Mouse (Mus musculus) CH12.LX (cell line): ENCODE data around the gene Cacng8. TPM values are rescaled to one million over a fixed set of nuclear protein-coding genes. Genes with fewer than 3 reads are reported as not detected.

Experiments
- DNase-seq: peaks from one replicate; pipeline ENCODE4 v3.0.0-alpha.2; 2013; ENCODE audit errors: extremely low read depth
- H3K27ac ChIP-seq: 2 replicates; pipeline ENCODE4 v1.5.1; 2012; ENCODE audit warnings: low read depth, mild to moderate bottlenecking, control low read depth, moderate library complexity; ENCODE audit not compliant: insufficient read depth
- H3K27me3 ChIP-seq: replicated peaks from 2 replicates; pipeline ENCODE3; 2012; ENCODE audit warnings: inconsistent platforms
- H3K36me3 ChIP-seq, 2 experiments: replicated peaks in 1 of 2; 2 replicates each; pipeline versions ENCODE3 to v1.6.1; 2012; ENCODE audit warnings: inconsistent platforms in 1 of 2, low read length in 1 of 2, mild to moderate bottlenecking in 1 of 2, mixed read lengths in 1 of 2, moderate library complexity in 1 of 2; ENCODE audit not compliant: control insufficient read depth in 1 of 2, insufficient read depth in 1 of 2
- H3K4me1 ChIP-seq, 2 experiments: 2 replicates each; pipeline ENCODE4 v1.6.1; 2012; ENCODE audit warnings: inconsistent platforms in 1 of 2, moderate library complexity in 1 of 2; ENCODE audit not compliant: insufficient read depth in 2 of 2, control insufficient read depth in 1 of 2
- H3K4me2 ChIP-seq: 2 replicates; pipeline ENCODE4 v1.6.1; 2012; ENCODE audit warnings: low read depth, mild to moderate bottlenecking, control low read depth; ENCODE audit not compliant: poor library complexity, insufficient read depth, severe bottlenecking
- H3K4me3 ChIP-seq, 3 experiments: fragments of 150-350 bp in 1 of 3; sonication (generic) in 1 of 3; replicated peaks in 1 of 3; 2 replicates each; pipeline versions ENCODE3 to v1.5.1; 2011 to 2012; ENCODE audit warnings: low read depth in 2 of 3, low read length in 2 of 3, mild to moderate bottlenecking in 2 of 3, moderate library complexity in 2 of 3, control low read depth in 1 of 3, improper control_type of control experiment in 1 of 3, inconsistent platforms in 1 of 3, mixed read lengths in 1 of 3; ENCODE audit not compliant: poor library complexity in 1 of 3
- H3K79me2 ChIP-seq: replicated peaks from 2 replicates; pipeline ENCODE4 v1.6.1; 2012; ENCODE audit warnings: mild to moderate bottlenecking, moderate library complexity; ENCODE audit not compliant: control insufficient read depth, poor library complexity, insufficient read depth, severe bottlenecking; ENCODE audit errors: extremely low read depth
- H3K9ac ChIP-seq: 2 replicates; pipeline ENCODE4 v1.6.1; 2012; ENCODE audit warnings: low read depth, mild to moderate bottlenecking, control low read depth, moderate library complexity; ENCODE audit not compliant: insufficient read depth
- H3K9me3 ChIP-seq: replicated peaks from 2 replicates; pipeline ENCODE3; 2012; ENCODE audit warnings: low read length, inconsistent platforms, mixed read lengths
- CHD1 ChIP-seq: IDR thresholded peaks from 2 replicates; pipeline ENCODE4 v1.6.1; 2012; ENCODE audit warnings: low read depth, low read length, improper control_type of control experiment, inconsistent platforms
- CTCF ChIP-seq, 2 experiments: IDR thresholded peaks in 1 of 2; conservative IDR thresholded peaks in 1 of 2; 2 replicates each; pipeline ENCODE4 v1.5.1; 2011 to 2012; ENCODE audit warnings: low read depth in 2 of 2, low read length in 2 of 2, improper control_type of control experiment in 1 of 2, inconsistent platforms in 1 of 2, mild to moderate bottlenecking in 1 of 2, moderate library complexity in 1 of 2
- E2F4 ChIP-seq: IDR thresholded peaks from 2 replicates; pipeline ENCODE4 v1.6.1; 2011; ENCODE audit warnings: low read depth, low read length, improper control_type of control experiment; ENCODE audit not compliant: insufficient replicate concordance
- ELF1 ChIP-seq: IDR thresholded peaks from 2 replicates; pipeline ENCODE4 v1.6.1; 2014; ENCODE audit warnings: low read depth, mild to moderate bottlenecking, inconsistent platforms, low read length, improper control_type of control experiment
- ETS1 ChIP-seq: conservative IDR thresholded peaks from 2 replicates; pipeline ENCODE4 v1.6.1; 2012; ENCODE audit warnings: low read depth, mild to moderate bottlenecking, inconsistent platforms, low read length, improper control_type of control experiment, moderate library complexity
- HCFC1 ChIP-seq: IDR thresholded peaks from 2 replicates; pipeline ENCODE4 v1.6.1; 2012; ENCODE audit warnings: low read depth, mild to moderate bottlenecking, inconsistent platforms, low read length, improper control_type of control experiment
- JUN ChIP-seq: IDR thresholded peaks from 2 replicates; pipeline ENCODE4 v1.6.1; 2011; ENCODE audit warnings: low read depth, mild to moderate bottlenecking, low read length, improper control_type of control experiment, moderate library complexity; ENCODE audit not compliant: insufficient read depth
- JUND ChIP-seq: conservative IDR thresholded peaks from 2 replicates; pipeline ENCODE4 v1.6.1; 2011; ENCODE audit warnings: low read depth, low read length, improper control_type of control experiment
- KAT2A ChIP-seq: IDR thresholded peaks from 2 replicates; pipeline ENCODE4 v1.6.1; 2012; ENCODE audit warnings: low read length, improper control_type of control experiment, inconsistent platforms; ENCODE audit not compliant: insufficient replicate concordance
- MAFK ChIP-seq: IDR thresholded peaks from 2 replicates; pipeline ENCODE4 v1.6.1; 2011; ENCODE audit warnings: low read length, improper control_type of control experiment; ENCODE audit not compliant: insufficient replicate concordance
- MAX ChIP-seq: IDR thresholded peaks from 2 replicates; pipeline ENCODE4 v1.6.1; 2011; ENCODE audit warnings: low read length, improper control_type of control experiment
- MEF2A ChIP-seq: IDR thresholded peaks from 2 replicates; pipeline ENCODE4 v1.6.1; 2014; ENCODE audit warnings: low read depth, mild to moderate bottlenecking, inconsistent platforms, low read length, improper control_type of control experiment, borderline replicate concordance
- NELFE ChIP-seq: IDR thresholded peaks from 2 replicates; pipeline ENCODE4 v1.6.1; 2011; ENCODE audit warnings: low read depth, low read length, improper control_type of control experiment
- SIN3A ChIP-seq: IDR thresholded peaks from 2 replicates; pipeline ENCODE4 v1.6.1; 2012; ENCODE audit warnings: low read length, improper control_type of control experiment, inconsistent platforms
- SMC3 ChIP-seq: IDR thresholded peaks from 2 replicates; pipeline ENCODE4 v1.6.1; 2011; ENCODE audit warnings: low read depth, low read length, improper control_type of control experiment
- TBP ChIP-seq: conservative IDR thresholded peaks from 2 replicates; pipeline ENCODE4 v1.6.1; 2011; ENCODE audit warnings: low read depth, low read length, improper control_type of control experiment
- ZC3H11A ChIP-seq: IDR thresholded peaks from 2 replicates; pipeline ENCODE4 v1.6.1; 2012; ENCODE audit warnings: low read depth, mild to moderate bottlenecking, inconsistent platforms, low read length, improper control_type of control experiment
- ZNF384 ChIP-seq: IDR thresholded peaks from 2 replicates; pipeline ENCODE4 v1.6.1; 2012; ENCODE audit warnings: low read depth, low read length, improper control_type of control experiment, inconsistent platforms
- dilution Hi-C: fragments of 300-500 bp; cut with MboI; formaldehyde crosslinking; loops from 2 replicates; pipeline ENCODE4 v1.14.3; 2020; ENCODE audit warnings: low sequenced_read_pairs; ENCODE audit not compliant: extremely low pct_unique_long_range_greater_than_20kb, extremely low pct_ligation_motif_present
- in situ Hi-C: fragments of 300-500 bp; cut with MboI; formaldehyde crosslinking; loops from 3 replicates; pipeline ENCODE4 v1.14.3; 2019; ENCODE audit warnings: low sequenced_read_pairs, low pct_ligation_motif_present, low pct_unique_long_range_greater_than_20kb, mixed read lengths
- polyA plus RNA-seq: library from polyadenylated mRNA; unstranded; fragments of >175 nt; gene quantifications from 2 replicates; pipeline ENCODE4 v1.2.1, GENCODE M21; 2012; ENCODE audit warnings: low read depth; ENCODE audit not compliant: insufficient read length
- total RNA-seq, 2 experiments: library from RNA; depleted of rRNA; stranded (reverse); fragments of 300-350 nt in 1 of 2; fragments of >200 nt in 1 of 2; gene quantifications; 2 replicates each; pipeline ENCODE4 v1.2.3; 2012 to 2014

The Cacng8 gene
- total and polyA plus RNA-seq, 3 experiments: 0.43 to 1.2 (median 0.51) TPM

DNA sequence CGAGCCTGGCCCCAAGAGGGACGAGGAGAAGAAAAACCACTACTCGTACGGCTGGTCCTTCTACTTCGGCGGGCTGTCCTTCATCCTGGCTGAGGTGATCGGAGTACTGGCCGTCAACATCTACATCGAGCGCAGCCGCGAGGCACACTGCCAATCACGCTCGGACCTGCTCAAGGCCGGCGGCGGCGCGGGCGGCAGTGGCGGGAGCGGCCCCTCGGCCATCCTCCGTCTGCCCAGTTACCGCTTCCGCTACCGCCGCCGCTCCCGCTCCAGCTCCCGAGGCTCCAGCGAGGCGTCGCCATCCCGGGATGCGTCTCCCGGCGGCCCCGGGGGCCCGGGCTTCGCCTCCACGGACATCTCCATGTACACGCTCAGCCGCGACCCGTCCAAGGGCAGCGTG lies 24.4 kb downstream of the Cacng8 start:
- no peaks in the 10 kb centered on the region for H3K79me2 ChIP-seq
- dilution Hi-C loops (no loop called here), in situ Hi-C loops (loop anchor here (5.0 kb wide), 1 partner anchor 32 kb away; no protein-coding TSS in a partner anchor)
- H3K27me3 ChIP-seq: no peaks in the 10 kb centered on the region
- peaks cover 0 to 18% of the 10 kb centered on the region in 2 experiments; a peak in 2 of 4 replicates for H3K4me1 ChIP-seq
- peaks cover 12% of the 10 kb centered on the region for H3K9me3 ChIP-seq
- no peak overlapping the region for H3K4me2 ChIP-seq
- peaks cover 5 to 31% of the 10 kb centered on the region in 2 experiments for H3K36me3 ChIP-seq
- H3K27ac ChIP-seq: no peak overlapping the region
- no peak for DNase-seq
- no peak overlapping the region for H3K4me3 ChIP-seq
- TF ChIP-seq E2F4: no peak
- no peak overlapping the region for H3K9ac ChIP-seq

DNA sequence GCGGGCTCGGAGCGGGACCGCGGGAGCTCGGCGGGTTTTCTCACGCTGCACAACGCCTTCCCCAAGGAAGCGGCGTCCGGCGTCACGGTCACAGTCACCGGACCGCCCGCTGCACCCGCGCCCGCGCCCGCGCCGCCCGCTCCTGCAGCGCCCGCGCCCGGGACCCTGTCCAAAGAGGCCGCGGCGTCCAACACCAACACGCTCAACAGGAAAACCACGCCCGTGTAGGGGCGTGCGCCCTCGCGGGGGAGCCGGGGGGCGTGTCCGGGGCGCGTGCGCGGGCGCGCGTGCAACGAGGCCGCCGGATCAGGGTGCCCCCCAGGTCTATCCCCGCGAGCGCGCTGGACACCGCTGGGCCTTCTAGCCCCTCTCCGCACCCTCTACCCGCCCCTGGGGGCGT lies 24.9 kb downstream of the Cacng8 start:
- DNase-seq: no peak
- no peak overlapping the region for H3K4me3 ChIP-seq
- H3K79me2 ChIP-seq: no peaks in the 10 kb centered on the region
- H3K9ac ChIP-seq: no peak overlapping the region
- no peak for TF ChIP-seq MEF2A
- TF ChIP-seq SMC3: no peak
- TF ChIP-seq TBP: no peak
- TF ChIP-seq ZC3H11A: no peak
- H3K9me3 ChIP-seq: peaks cover 12% of the 10 kb centered on the region
- H3K36me3 ChIP-seq: peaks cover 5 to 31% of the 10 kb centered on the region in 2 experiments
- in situ Hi-C loops (no loop called here), dilution Hi-C loops (no loop called here)
- no peak overlapping the region for H3K27ac ChIP-seq
- H3K27me3 ChIP-seq: no peaks in the 10 kb centered on the region
- H3K4me1 ChIP-seq: peaks cover 0 to 13% of the 10 kb centered on the region in 2 experiments; a peak in 2 of 4 replicates
- no peak overlapping the region for H3K4me2 ChIP-seq

DNA sequence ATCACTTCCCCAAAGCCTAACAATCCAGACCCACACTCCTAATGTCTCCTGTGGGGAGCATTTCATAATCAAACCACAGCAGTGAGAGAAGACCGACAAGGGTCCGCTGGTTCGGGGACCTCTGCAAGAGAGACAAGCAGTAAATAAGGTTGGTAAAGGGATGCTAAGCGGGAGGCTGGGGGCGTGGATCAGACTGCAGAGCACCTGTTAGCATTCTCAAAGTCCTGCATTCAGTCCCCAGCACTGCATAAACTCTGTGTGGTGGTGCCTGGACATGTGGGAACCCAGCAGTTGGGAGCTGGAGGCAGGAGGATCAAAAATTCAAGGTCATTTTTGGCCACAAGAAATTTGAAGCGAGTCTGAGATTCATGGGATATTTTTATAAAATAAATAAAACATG lies 29.5 kb downstream of the Cacng8 start:
- no peaks in the 10 kb centered on the region for H3K79me2 ChIP-seq
- H3K4me2 ChIP-seq: no peak overlapping the region
- H3K9ac ChIP-seq: no peak overlapping the region
- no peak overlapping the region for H3K4me3 ChIP-seq
- DNase-seq: no peak
- H3K9me3 ChIP-seq: peaks cover 2% of the 10 kb centered on the region
- H3K36me3 ChIP-seq: peaks cover under 1 to 11% of the 10 kb centered on the region in 2 experiments
- peaks cover 0 to 4% of the 10 kb centered on the region in 2 experiments; a peak in 1 of 4 replicates for H3K4me1 ChIP-seq
- no peak overlapping the region for H3K27ac ChIP-seq
- no peaks in the 10 kb centered on the region for H3K27me3 ChIP-seq
- dilution Hi-C loops (no loop called here), in situ Hi-C loops (no loop called here)
- no peak for TF ChIP-seq MAFK
- no peak for TF ChIP-seq KAT2A
- no peak for TF ChIP-seq CHD1
- no peak for TF ChIP-seq MAX
- TF ChIP-seq MEF2A: no peak
- no peak for TF ChIP-seq NELFE
- TF ChIP-seq ZC3H11A: no peak
- TF ChIP-seq CTCF (conservative IDR thresholded peaks at IDR 0.05 in 1 of 2, IDR thresholded peaks at IDR 0.05 in 1 of 2; ENCODE audit: low read depth in 2 of 2, low read length in 2 of 2): no peak
- no peak for TF ChIP-seq JUN
- no peak for TF ChIP-seq SIN3A
- TF ChIP-seq ZNF384: no peak
- no peak for TF ChIP-seq JUND
- no peak for TF ChIP-seq ETS1
- TF ChIP-seq ELF1: no peak
- TF ChIP-seq HCFC1: no peak
